Mouse (Mus musculus) CH12.LX (cell line): ENCODE data around the gene Slc25a48. TPM values are rescaled to one million over a fixed set of nuclear protein-coding genes. Genes with fewer than 3 reads are reported as not detected.

ENCODE experiments used
- DNase-seq: peaks from one replicate; pipeline ENCODE4 v3.0.0-alpha.2; 2013; ENCODE audit errors: extremely low read depth
- H3K27ac ChIP-seq: 2 replicates; pipeline ENCODE4 v1.5.1; 2012; ENCODE audit warnings: low read depth, mild to moderate bottlenecking, control low read depth, moderate library complexity; ENCODE audit not compliant: insufficient read depth
- H3K27me3 ChIP-seq: replicated peaks from 2 replicates; pipeline ENCODE3; 2012; ENCODE audit warnings: inconsistent platforms
- H3K36me3 ChIP-seq, 2 experiments: replicated peaks in 1 of 2; 2 replicates each; pipeline versions ENCODE3 to v1.6.1; 2012; ENCODE audit warnings: inconsistent platforms in 1 of 2, low read length in 1 of 2, mild to moderate bottlenecking in 1 of 2, mixed read lengths in 1 of 2, moderate library complexity in 1 of 2; ENCODE audit not compliant: control insufficient read depth in 1 of 2, insufficient read depth in 1 of 2
- H3K4me1 ChIP-seq, 2 experiments: 2 replicates each; pipeline ENCODE4 v1.6.1; 2012; ENCODE audit warnings: inconsistent platforms in 1 of 2, moderate library complexity in 1 of 2; ENCODE audit not compliant: insufficient read depth in 2 of 2, control insufficient read depth in 1 of 2
- H3K4me2 ChIP-seq: 2 replicates; pipeline ENCODE4 v1.6.1; 2012; ENCODE audit warnings: low read depth, mild to moderate bottlenecking, control low read depth; ENCODE audit not compliant: poor library complexity, insufficient read depth, severe bottlenecking
- H3K4me3 ChIP-seq, 3 experiments: fragments of 150-350 bp in 1 of 3; sonication (generic) in 1 of 3; replicated peaks in 1 of 3; 2 replicates each; pipeline versions ENCODE3 to v1.5.1; 2011 to 2012; ENCODE audit warnings: low read depth in 2 of 3, low read length in 2 of 3, mild to moderate bottlenecking in 2 of 3, moderate library complexity in 2 of 3, control low read depth in 1 of 3, improper control_type of control experiment in 1 of 3, inconsistent platforms in 1 of 3, mixed read lengths in 1 of 3; ENCODE audit not compliant: poor library complexity in 1 of 3
- H3K79me2 ChIP-seq: replicated peaks from 2 replicates; pipeline ENCODE4 v1.6.1; 2012; ENCODE audit warnings: mild to moderate bottlenecking, moderate library complexity; ENCODE audit not compliant: control insufficient read depth, poor library complexity, insufficient read depth, severe bottlenecking; ENCODE audit errors: extremely low read depth
- H3K9ac ChIP-seq: 2 replicates; pipeline ENCODE4 v1.6.1; 2012; ENCODE audit warnings: low read depth, mild to moderate bottlenecking, control low read depth, moderate library complexity; ENCODE audit not compliant: insufficient read depth
- H3K9me3 ChIP-seq: replicated peaks from 2 replicates; pipeline ENCODE3; 2012; ENCODE audit warnings: low read length, inconsistent platforms, mixed read lengths
- CHD2 ChIP-seq: IDR thresholded peaks from 2 replicates; pipeline ENCODE4 v1.6.1; 2011; ENCODE audit warnings: low read length, improper control_type of control experiment
- CTCF ChIP-seq, 2 experiments: IDR thresholded peaks in 1 of 2; conservative IDR thresholded peaks in 1 of 2; 2 replicates each; pipeline ENCODE4 v1.5.1; 2011 to 2012; ENCODE audit warnings: low read depth in 2 of 2, low read length in 2 of 2, improper control_type of control experiment in 1 of 2, inconsistent platforms in 1 of 2, mild to moderate bottlenecking in 1 of 2, moderate library complexity in 1 of 2
- ELF1 ChIP-seq: IDR thresholded peaks from 2 replicates; pipeline ENCODE4 v1.6.1; 2014; ENCODE audit warnings: low read depth, mild to moderate bottlenecking, inconsistent platforms, low read length, improper control_type of control experiment
- ETS1 ChIP-seq: conservative IDR thresholded peaks from 2 replicates; pipeline ENCODE4 v1.6.1; 2012; ENCODE audit warnings: low read depth, mild to moderate bottlenecking, inconsistent platforms, low read length, improper control_type of control experiment, moderate library complexity
- IRF4 ChIP-seq: IDR thresholded peaks from 2 replicates; pipeline ENCODE4 v1.6.1; 2014; ENCODE audit warnings: low read depth, mild to moderate bottlenecking, inconsistent platforms, low read length, improper control_type of control experiment
- JUND ChIP-seq: conservative IDR thresholded peaks from 2 replicates; pipeline ENCODE4 v1.6.1; 2011; ENCODE audit warnings: low read depth, low read length, improper control_type of control experiment
- MAFK ChIP-seq: IDR thresholded peaks from 2 replicates; pipeline ENCODE4 v1.6.1; 2011; ENCODE audit warnings: low read length, improper control_type of control experiment; ENCODE audit not compliant: insufficient replicate concordance
- MAX ChIP-seq: IDR thresholded peaks from 2 replicates; pipeline ENCODE4 v1.6.1; 2011; ENCODE audit warnings: low read length, improper control_type of control experiment
- MAZ ChIP-seq: IDR thresholded peaks from 2 replicates; pipeline ENCODE4 v1.6.1; 2012; ENCODE audit warnings: low read depth, mild to moderate bottlenecking, inconsistent platforms, low read length, improper control_type of control experiment, moderate library complexity
- MEF2A ChIP-seq: IDR thresholded peaks from 2 replicates; pipeline ENCODE4 v1.6.1; 2014; ENCODE audit warnings: low read depth, mild to moderate bottlenecking, inconsistent platforms, low read length, improper control_type of control experiment, borderline replicate concordance
- MXI1 ChIP-seq: IDR thresholded peaks from 2 replicates; pipeline ENCODE4 v1.6.1; 2011; ENCODE audit warnings: mild to moderate bottlenecking, low read depth, low read length, improper control_type of control experiment
- NELFE ChIP-seq: IDR thresholded peaks from 2 replicates; pipeline ENCODE4 v1.6.1; 2011; ENCODE audit warnings: low read depth, low read length, improper control_type of control experiment
- NRF1 ChIP-seq: IDR thresholded peaks from 2 replicates; pipeline ENCODE4 v1.6.1; 2014; ENCODE audit warnings: low read depth, mild to moderate bottlenecking, inconsistent platforms, low read length, improper control_type of control experiment, moderate library complexity
- PAX5 ChIP-seq: IDR thresholded peaks from 2 replicates; pipeline ENCODE4 v1.6.1; 2012; ENCODE audit warnings: low read length, inconsistent platforms, mixed read lengths
- POLR2A ChIP-seq: IDR thresholded peaks from 2 replicates; pipeline ENCODE4 v1.6.1; 2011; ENCODE audit warnings: low read depth, mild to moderate bottlenecking, improper control_type of control experiment, low read length
- RAD21 ChIP-seq: IDR thresholded peaks from 2 replicates; pipeline ENCODE4 v1.6.1; 2011; ENCODE audit warnings: low read depth, mild to moderate bottlenecking, low read length, improper control_type of control experiment, moderate library complexity
- SIN3A ChIP-seq: IDR thresholded peaks from 2 replicates; pipeline ENCODE4 v1.6.1; 2012; ENCODE audit warnings: low read length, improper control_type of control experiment, inconsistent platforms
- SMC3 ChIP-seq: IDR thresholded peaks from 2 replicates; pipeline ENCODE4 v1.6.1; 2011; ENCODE audit warnings: low read depth, low read length, improper control_type of control experiment
- TCF12 ChIP-seq: IDR thresholded peaks from 2 replicates; pipeline ENCODE4 v1.6.1; 2014; ENCODE audit warnings: low read depth, mild to moderate bottlenecking, inconsistent platforms, low read length, improper control_type of control experiment
- UBTF ChIP-seq: IDR thresholded peaks from 2 replicates; pipeline ENCODE4 v1.6.1; 2012; ENCODE audit warnings: low read depth, mild to moderate bottlenecking, inconsistent platforms, low read length, improper control_type of control experiment, moderate library complexity
- USF2 ChIP-seq: conservative IDR thresholded peaks from 2 replicates; pipeline ENCODE4 v1.6.1; 2011; ENCODE audit warnings: low read depth, low read length, improper control_type of control experiment
- ZC3H11A ChIP-seq: IDR thresholded peaks from 2 replicates; pipeline ENCODE4 v1.6.1; 2012; ENCODE audit warnings: low read depth, mild to moderate bottlenecking, inconsistent platforms, low read length, improper control_type of control experiment
- ZMIZ1 ChIP-seq: IDR thresholded peaks from 2 replicates; pipeline ENCODE4 v1.6.1; 2012; ENCODE audit warnings: low read depth, mild to moderate bottlenecking, inconsistent platforms, low read length, improper control_type of control experiment
- dilution Hi-C: fragments of 300-500 bp; cut with MboI; formaldehyde crosslinking; loops from 2 replicates; pipeline ENCODE4 v1.14.3; 2020; ENCODE audit warnings: low sequenced_read_pairs; ENCODE audit not compliant: extremely low pct_unique_long_range_greater_than_20kb, extremely low pct_ligation_motif_present
- in situ Hi-C: fragments of 300-500 bp; cut with MboI; formaldehyde crosslinking; loops from 3 replicates; pipeline ENCODE4 v1.14.3; 2019; ENCODE audit warnings: low sequenced_read_pairs, low pct_ligation_motif_present, low pct_unique_long_range_greater_than_20kb, mixed read lengths
- polyA plus RNA-seq: library from polyadenylated mRNA; unstranded; fragments of >175 nt; gene quantifications from 2 replicates; pipeline ENCODE4 v1.2.1, GENCODE M21; 2012; ENCODE audit warnings: low read depth; ENCODE audit not compliant: insufficient read length
- total RNA-seq, 2 experiments: library from RNA; depleted of rRNA; stranded (reverse); fragments of 300-350 nt in 1 of 2; fragments of >200 nt in 1 of 2; gene quantifications; 2 replicates each; pipeline ENCODE4 v1.2.3; 2012 to 2014

The Slc25a48 gene
- total and polyA plus RNA-seq, 3 experiments, result not detected

GRCm38 (mm10) chr13:56418685-56419483 is 19.3 kb upstream of the Slc25a48 start:
- no peaks in the 10 kb centered on the region for H3K79me2 ChIP-seq
- no peaks in the 10 kb centered on the region for H3K36me3 ChIP-seq
- H3K9me3 ChIP-seq, result peaks cover 9% of the 10 kb centered on the region
- H3K4me3 ChIP-seq, result no peak overlapping the region
- no peak overlapping the region for H3K4me2 ChIP-seq
- H3K9ac ChIP-seq, result no peak overlapping the region
- 0 out of 4 replicates have a peak, but pooled peaks cover 0 to 2% of the 10 kb centered on the region in 2 experiments for H3K4me1 ChIP-seq
- in situ Hi-C loops (no loop called here), dilution Hi-C loops (no loop called here)
- peaks cover 66% of the 10 kb centered on the region for H3K27me3 ChIP-seq
- TF ChIP-seq PAX5, result no peak
- TF ChIP-seq TCF12, result no peak
- no peak for TF ChIP-seq JUND
- no peak for DNase-seq
- H3K27ac ChIP-seq, result no peak overlapping the region

GRCm38 (mm10) chr13:56419538-56419937 is 18.6 kb upstream of the Slc25a48 start:
- Histone ChIP-seq H3K27ac (no peak overlapping the region), H3K79me2 (no peaks in the 10 kb centered on the region), H3K4me3 (no peak overlapping the region), H3K4me2 (no peak overlapping the region), H3K9ac (no peak overlapping the region), H3K27me3 (peaks cover 72% of the 10 kb centered on the region), H3K4me1 (0 out of 4 replicates have a peak, but pooled peaks cover 0 to 2% of the 10 kb centered on the region in 2 experiments), H3K36me3 (no peaks in the 10 kb centered on the region), H3K9me3 (peaks cover 2% of the 10 kb centered on the region)
- no peak for DNase-seq
- in situ Hi-C loops (no loop called here), dilution Hi-C loops (no loop called here)
- TF ChIP-seq RAD21, result no peak
- no peak for TF ChIP-seq POLR2A
- no peak for TF ChIP-seq JUND
- no peak for TF ChIP-seq TCF12
- no peak for TF ChIP-seq ETS1
- TF ChIP-seq NELFE, result no peak
- no peak for TF ChIP-seq USF2
- no peak for TF ChIP-seq ZC3H11A
- TF ChIP-seq UBTF, result no peak
- no peak for TF ChIP-seq MEF2A

GRCm38 (mm10) chr13:56422072-56422723 is 16.0 kb upstream of the Slc25a48 start:
- Histone ChIP-seq H3K9ac (no peak overlapping the region), H3K4me2 (no peak overlapping the region), H3K4me1 (0 out of 4 replicates have a peak, but pooled peaks cover 0 to 2% of the 10 kb centered on the region in 2 experiments), H3K36me3 (no peaks in the 10 kb centered on the region), H3K27ac (no peak overlapping the region), H3K9me3 (no peaks in the 10 kb centered on the region), H3K79me2 (no peaks in the 10 kb centered on the region), H3K4me3 (no peak overlapping the region), H3K27me3 (peaks cover 75% of the 10 kb centered on the region)
- DNase-seq, result peak; percentile 62
- TF ChIP-seq ZC3H11A (peak; percentile 36; the same call in 1 of the 2 replicates), ELF1 (no peak), SMC3 (peak; percentile 80), IRF4 (no peak), USF2 (no peak), ZMIZ1 (no peak), POLR2A (no peak), NRF1 (no peak), CTCF (conservative IDR thresholded peaks at IDR 0.05 in 1 of 2, IDR thresholded peaks at IDR 0.05 in 1 of 2; ENCODE audit: low read depth in 2 of 2, low read length in 2 of 2) (peak; percentile 74 to 77), UBTF (no peak), MAX (no peak), MAZ (no peak), CHD2 (no peak), MAFK (no peak), MEF2A (no peak), RAD21 (peak; percentile 68), MXI1 (no peak), SIN3A (no peak)
- in situ Hi-C loops (no loop called here), dilution Hi-C loops (no loop called here)
